Mouse (Mus musculus): ENCODE measurements around the gene Miox.
A peak's percentile ranks its signal among the peaks of the same experiment; 100 is the strongest.

Gene Miox

GRCm38 (mm10) chr15:89334271-89334670, at the start of gene Miox:
Miox (plus strand) TSS chr15:89334398.
- DNase-seq (ENCODE audit: low read depth, low spot score): no peak

- DNase-seq (ENCODE audit: low read depth, low spot score): no peak
Observed at GRCm38 (mm10) chr15:89285004-89285403, 49.2 kb upstream of the Miox start.

- no peak for DNase-seq (ENCODE audit: low read depth, low spot score)
Observed at GRCm38 (mm10) chr15:89285478-89285877, 48.7 kb upstream of the Miox start.

- no peak for DNase-seq (ENCODE audit: low read depth, low spot score)
Observed at GRCm38 (mm10) chr15:89286114-89286513, 48.1 kb upstream of the Miox start.

- DNase-seq (ENCODE audit: low read depth, low spot score): no peak
Observed at GRCm38 (mm10) chr15:89286582-89286981, 47.6 kb upstream of the Miox start.

GRCm38 (mm10) chr15:89288227-89288767, 45.9 kb upstream of the Miox start:
- DNase-seq (ENCODE audit: low read depth, low spot score): no peak

GRCm38 (mm10) chr15:89289455-89289854, 44.7 kb upstream of the Miox start:
- no peak for DNase-seq (ENCODE audit: low read depth, low spot score)

GRCm38 (mm10) chr15:89291521-89291920, 42.7 kb upstream of the Miox start:
- DNase-seq (ENCODE audit: low read depth, low spot score): peak; percentile 20

GRCm38 (mm10) chr15:89292795-89293194, 41.4 kb upstream of the Miox start:
- no peak for DNase-seq (ENCODE audit: low read depth, low spot score)

GRCm38 (mm10) chr15:89293778-89294177, 40.4 kb upstream of the Miox start:
- DNase-seq (ENCODE audit: low read depth, low spot score): no peak

- DNase-seq (ENCODE audit: low read depth, low spot score): no peak
Observed at GRCm38 (mm10) chr15:89295580-89296165, 38.5 kb upstream of the Miox start.

- DNase-seq (ENCODE audit: low read depth, low spot score): no peak
Observed at GRCm38 (mm10) chr15:89296465-89296864, 37.7 kb upstream of the Miox start.

GRCm38 (mm10) chr15:89297695-89298094, 36.5 kb upstream of the Miox start:
- no peak for DNase-seq (ENCODE audit: low read depth, low spot score)

GRCm38 (mm10) chr15:89300180-89300579, 34.0 kb upstream of the Miox start:
- no peak for DNase-seq (ENCODE audit: low read depth, low spot score)

GRCm38 (mm10) chr15:89300600-89300999, 33.6 kb upstream of the Miox start:
- DNase-seq (ENCODE audit: low read depth, low spot score): no peak

GRCm38 (mm10) chr15:89305966-89306365, 28.2 kb upstream of the Miox start:
- no peak for DNase-seq (ENCODE audit: low read depth, low spot score)

GRCm38 (mm10) chr15:89307461-89307860, 26.7 kb upstream of the Miox start:
- no peak for DNase-seq (ENCODE audit: low read depth, low spot score)

GRCm38 (mm10) chr15:89308406-89309139, 25.6 kb upstream of the Miox start:
- DNase-seq (ENCODE audit: low read depth, low spot score): no peak

GRCm38 (mm10) chr15:89309962-89310498, 24.2 kb upstream of the Miox start:
- DNase-seq (ENCODE audit: low read depth, low spot score): no peak

GRCm38 (mm10) chr15:89313359-89313758, 20.8 kb upstream of the Miox start:
- no peak for DNase-seq (ENCODE audit: low read depth, low spot score)

GRCm38 (mm10) chr15:89314107-89314506, 20.1 kb upstream of the Miox start:
- DNase-seq (ENCODE audit: low read depth, low spot score): no peak

- peak; percentile 33 for DNase-seq (ENCODE audit: low read depth, low spot score)
Observed at GRCm38 (mm10) chr15:89314511-89315189, 19.5 kb upstream of the Miox start.
